Mouse (Mus musculus) heart, embryonic 12.5 days (tissue): ENCODE results near the gene Des. TPM values are rescaled to one million over a fixed set of nuclear protein-coding genes. Genes with fewer than 3 reads are reported as not detected.

Experiments used
- ATAC-seq: fragments of 200-750 bp; cut with Nextera tagmentation; 2 replicates; pipeline ENCODE4 v1.8.0; 2017; ENCODE audit warnings: moderate TSS enrichment, moderate library complexity; ENCODE audit not compliant: insufficient number of reproducible peaks, low FRiP score
- H3K27ac ChIP-seq: fragments of 300-500 bp; sonication (generic); 2 replicates; pipeline ENCODE4 v1.5.1; 2016; ENCODE audit warnings: mild to moderate bottlenecking, moderate library complexity; ENCODE audit not compliant: poor library complexity, severe bottlenecking
- H3K27me3 ChIP-seq: fragments of 300-500 bp; sonication (generic); replicated peaks from 2 replicates; pipeline ENCODE4 v1.6.1; 2016; ENCODE audit warnings: mild to moderate bottlenecking, moderate library complexity
- H3K36me3 ChIP-seq: fragments of 300-500 bp; sonication (generic); 2 replicates; pipeline ENCODE4 v1.6.1; 2016; ENCODE audit warnings: mild to moderate bottlenecking, moderate library complexity
- H3K4me1 ChIP-seq: fragments of 300-500 bp; sonication (generic); replicated peaks from 2 replicates; pipeline ENCODE4 v1.6.1; 2016; ENCODE audit warnings: mild to moderate bottlenecking
- H3K4me2 ChIP-seq: fragments of 300-500 bp; sonication (generic); 2 replicates; pipeline ENCODE4 v1.6.1; 2016; ENCODE audit warnings: mild to moderate bottlenecking, moderate library complexity
- H3K4me3 ChIP-seq: fragments of 300-500 bp; sonication (generic); 2 replicates; pipeline ENCODE4 v1.5.1; 2016; ENCODE audit warnings: mild to moderate bottlenecking
- H3K9ac ChIP-seq: fragments of 300-500 bp; sonication (generic); 2 replicates; pipeline ENCODE4 v1.6.1; 2016; ENCODE audit warnings: mild to moderate bottlenecking, moderate library complexity
- H3K9me3 ChIP-seq: fragments of 300-500 bp; sonication (generic); replicated peaks from 2 replicates; pipeline ENCODE4 v1.6.1; 2016; ENCODE audit warnings: mild to moderate bottlenecking, moderate library complexity
- WGBS: fragments of 180-500 bp; shearing (Covaris S2); methylation state at CpG from one replicate; pipeline ENCODE4 v1.1.7; 2016; 5-methylcytosine and 5-hydroxymethylcytosine counted together
- polyA plus RNA-seq: library from polyadenylated mRNA; unstranded; fragments of >200 nt; fragmentation: Nextera tagmentation; extraction: Ambion mirVana; gene quantifications from 2 replicates; pipeline ENCODE4 v1.2.1, GENCODE M21; 2016

The Des gene
- polyA plus RNA-seq, 1 experiment from 2014 or later = 500 TPM

GRCm38 (mm10) chr1:75371317-75372095 lies 11.4 kb downstream of the Des start:
- Histone ChIP-seq H3K27ac (peak overlapping the region; percentile 66), H3K4me1 (peaks cover 47% of the 10 kb centered on the region)

DNA sequence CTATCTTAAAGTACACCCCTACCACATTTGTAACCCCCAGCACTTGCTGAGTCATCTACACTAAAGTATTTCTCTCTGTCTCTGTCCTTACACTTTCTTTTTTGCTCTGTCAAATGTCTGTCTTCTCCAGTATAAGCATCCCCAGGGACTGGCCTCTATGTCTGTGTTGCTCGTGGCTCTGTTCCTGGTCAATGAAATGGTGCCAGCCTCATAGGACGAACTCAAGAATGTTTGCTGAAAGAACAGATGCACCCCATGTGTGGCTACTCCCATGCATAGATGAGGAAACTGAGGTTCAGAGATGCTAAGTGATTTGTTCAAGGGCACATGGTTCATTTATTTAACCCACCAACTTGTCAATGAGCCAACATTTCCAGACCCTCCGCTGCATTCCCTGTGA lies 12.3 kb downstream of the Des start:
- no peaks in the 10 kb centered on the region for H3K9me3 ChIP-seq
- H3K4me3 ChIP-seq = no peak overlapping the region
- no peak overlapping the region for H3K4me2 ChIP-seq
- H3K27ac ChIP-seq = no peak overlapping the region
- peaks cover 3% of the 10 kb centered on the region; the same call in 1 of the 2 replicates for H3K36me3 ChIP-seq
- no peak overlapping the region for H3K9ac ChIP-seq
- peaks cover 50% of the 10 kb centered on the region for H3K4me1 ChIP-seq
- no peak for ATAC-seq
- WGBS = 77% methylated on average over 3 of the region's 3 CpGs
- H3K27me3 ChIP-seq = peaks cover 14% of the 10 kb centered on the region

More at GRCm38 (mm10) chr1:75371317-75372095, 11.4 kb downstream of the Des start:
- H3K4me3 ChIP-seq = no peak overlapping the region
- H3K9me3 ChIP-seq = no peaks in the 10 kb centered on the region
- 52% methylated on average over 13 of the region's 13 CpGs for WGBS
- H3K36me3 ChIP-seq = peaks cover 12% of the 10 kb centered on the region
- H3K9ac ChIP-seq = no peak overlapping the region
- peaks cover 14% of the 10 kb centered on the region; the same call in 1 of the 2 replicates for H3K27me3 ChIP-seq
- H3K4me2 ChIP-seq = no peak overlapping the region
- ATAC-seq = no peak

GRCm38 (mm10) chr1:75373276-75373675 lies 13.1 kb downstream of the Des start:
- H3K9me3 ChIP-seq = no peaks in the 10 kb centered on the region
- H3K36me3 ChIP-seq = no peaks in the 10 kb centered on the region
- no peak overlapping the region for H3K4me3 ChIP-seq
- no peak overlapping the region for H3K4me2 ChIP-seq
- H3K27me3 ChIP-seq = peaks cover 14% of the 10 kb centered on the region
- 82% methylated on average over 3 of the region's 3 CpGs for WGBS
- peaks cover 57% of the 10 kb centered on the region for H3K4me1 ChIP-seq
- no peak for ATAC-seq
- H3K27ac ChIP-seq = no peak overlapping the region
- no peak overlapping the region for H3K9ac ChIP-seq

- Histone ChIP-seq H3K9me3 (no peaks in the 10 kb centered on the region), H3K27me3 (peaks cover 14% of the 10 kb centered on the region), H3K4me3 (peak within 1 kb of the TSS; percentile 51), H3K36me3 (no peaks in the 10 kb centered on the region), H3K4me2 (peak within 1 kb of the TSS; percentile 78), H3K9ac (peak within 1 kb of the TSS; percentile 90), H3K27ac (peak within 1 kb of the TSS; percentile 93), H3K4me1 (peaks cover 55% of the 10 kb centered on the region)
- WGBS = 4% methylated on average over 57 of the region's 57 CpGs
- peak; percentile 54 for ATAC-seq
Measured at GRCm38 (mm10) chr1:75374950-75375936, 15.1 kb downstream of the Des start, which contains the start of gene Speg. Gene Speg, plus strand, starts transcription at chr1:75375297.

DNA sequence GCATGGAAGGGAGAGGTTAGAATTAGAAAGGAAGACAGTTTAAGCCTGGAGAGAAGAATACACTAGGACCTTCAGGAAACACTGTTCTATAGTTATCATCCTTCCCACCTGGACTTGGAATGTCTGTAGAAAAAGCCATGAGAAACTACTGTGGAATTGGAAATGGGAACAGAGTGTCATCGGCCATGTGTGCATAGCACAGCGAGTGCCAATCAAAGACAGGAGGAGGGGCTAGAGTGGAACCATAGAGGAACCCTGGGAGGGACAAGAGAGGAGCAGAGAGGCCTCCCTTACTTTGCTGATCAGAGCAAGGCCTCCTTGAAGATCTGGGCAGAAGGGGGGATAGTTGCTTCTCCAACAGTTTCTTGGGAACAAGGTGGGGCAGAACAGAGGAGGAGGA lies 19.1 kb downstream of the Des start:
- 49% methylated on average over 2 of the region's 2 CpGs for WGBS
- peak overlapping the region; percentile 90 for H3K27ac ChIP-seq
- ATAC-seq = no peak
- peaks cover 7% of the 10 kb centered on the region; the same call in 1 of the 2 replicates for H3K36me3 ChIP-seq
- H3K9me3 ChIP-seq = no peaks in the 10 kb centered on the region
- H3K9ac ChIP-seq = peak overlapping the region; percentile 28; the same call in 1 of the 2 replicates
- H3K4me2 ChIP-seq = no peak overlapping the region
- H3K4me1 ChIP-seq = peaks cover 76% of the 10 kb centered on the region
- H3K27me3 ChIP-seq = peaks cover 14% of the 10 kb centered on the region
- H3K4me3 ChIP-seq = no peak overlapping the region

GRCm38 (mm10) chr1:75379931-75380330 lies 19.8 kb downstream of the Des start:
- Histone ChIP-seq H3K4me3 (no peak overlapping the region), H3K27ac (peak overlapping the region; percentile 90), H3K4me2 (no peak overlapping the region)

GRCm38 (mm10) chr1:75380951-75381350 lies 20.8 kb downstream of the Des start:
- 26% methylated on average over 2 of the region's 2 CpGs for WGBS
- Histone ChIP-seq H3K36me3 (peaks cover 16% of the 10 kb centered on the region), H3K27ac (peak overlapping the region; percentile 90), H3K9ac (peak overlapping the region; percentile 94), H3K9me3 (no peaks in the 10 kb centered on the region), H3K4me3 (no peak overlapping the region), H3K4me1 (peaks cover 76% of the 10 kb centered on the region), H3K27me3 (peaks cover 7% of the 10 kb centered on the region), H3K4me2 (peak overlapping the region; percentile 96)
- no peak for ATAC-seq

More at GRCm38 (mm10) chr1:75379931-75380330, 19.8 kb downstream of the Des start:
- no peak for ATAC-seq
- H3K27me3 ChIP-seq = peaks cover 10% of the 10 kb centered on the region
- peaks cover 76% of the 10 kb centered on the region for H3K4me1 ChIP-seq
- H3K36me3 ChIP-seq = peaks cover 13% of the 10 kb centered on the region
- 42% methylated on average over 8 of the region's 8 CpGs for WGBS
- H3K9ac ChIP-seq = peak overlapping the region; percentile 28; the same call in 1 of the 2 replicates
- H3K9me3 ChIP-seq = no peaks in the 10 kb centered on the region

GRCm38 (mm10) chr1:75381482-75382355 lies 21.6 kb downstream of the Des start:
- H3K27ac ChIP-seq = peak overlapping the region; percentile 90
- H3K27me3 ChIP-seq = peaks cover 5% of the 10 kb centered on the region; the same call in 1 of the 2 replicates
- peak; percentile 59 for ATAC-seq
- H3K9ac ChIP-seq = peak overlapping the region; percentile 94
- WGBS = 4% methylated on average over 45 of the region's 60 CpGs
- peak overlapping the region; percentile 96 for H3K4me2 ChIP-seq
- peak overlapping the region; percentile 85 for H3K4me3 ChIP-seq
- H3K36me3 ChIP-seq = peaks cover 16% of the 10 kb centered on the region
- H3K9me3 ChIP-seq = no peaks in the 10 kb centered on the region
- H3K4me1 ChIP-seq = peaks cover 78% of the 10 kb centered on the region

GRCm38 (mm10) chr1:75382356-75383071 lies 22.4 kb downstream of the Des start:
- H3K27ac ChIP-seq = peak overlapping the region; percentile 90
- ATAC-seq = peak; percentile 9; the same call in 1 of the 2 replicates
- H3K9me3 ChIP-seq = no peaks in the 10 kb centered on the region
- peak overlapping the region; percentile 96 for H3K4me2 ChIP-seq
- 2% methylated on average over 28 of the region's 28 CpGs for WGBS
- peaks cover 16% of the 10 kb centered on the region for H3K36me3 ChIP-seq
- H3K27me3 ChIP-seq = peaks cover 13% of the 10 kb centered on the region; the same call in 1 of the 2 replicates
- peak overlapping the region; percentile 94 for H3K9ac ChIP-seq
- peak overlapping the region; percentile 85 for H3K4me3 ChIP-seq
- peaks cover 81% of the 10 kb centered on the region for H3K4me1 ChIP-seq
